Mouse (Mus musculus) kidney, adult 2 months (tissue): ENCODE data around the gene Ptprm. TPM values are rescaled to one million over a fixed set of nuclear protein-coding genes. Genes with fewer than 3 reads are reported as not detected.

Experiments
- DNase-seq: peaks from one replicate; pipeline ENCODE4 v3.0.0; 2021
- H3K27ac ChIP-seq: fragments of 200-500 bp; 2 replicates; pipeline ENCODE4 v1.5.1; 2012; ENCODE audit warnings: low read depth, low read length, control low read depth, inconsistent platforms; ENCODE audit not compliant: insufficient read depth
- H3K27me3 ChIP-seq: fragments of 200-500 bp; replicated peaks from 2 replicates; pipeline ENCODE4 v1.6.1; 2012; ENCODE audit warnings: mild to moderate bottlenecking, moderate library complexity, low read length, inconsistent platforms; ENCODE audit not compliant: control insufficient read depth, insufficient read depth
- H3K36me3 ChIP-seq: fragments of 200-500 bp; 2 replicates; pipeline ENCODE4 v1.6.1; 2012; ENCODE audit warnings: mild to moderate bottlenecking, moderate library complexity, low read length, inconsistent platforms; ENCODE audit not compliant: control insufficient read depth, insufficient read depth
- H3K4me1 ChIP-seq: fragments of 200-500 bp; 2 replicates; pipeline ENCODE4 v1.6.1; 2011; ENCODE audit warnings: low read length; ENCODE audit not compliant: control insufficient read depth, insufficient read depth
- H3K4me3 ChIP-seq: fragments of 200-500 bp; 2 replicates; pipeline ENCODE4 v1.5.1; 2011; ENCODE audit warnings: mild to moderate bottlenecking, low read depth, low read length, control low read depth; ENCODE audit not compliant: insufficient read depth
- CTCF ChIP-seq: fragments of 200-500 bp; conservative IDR thresholded peaks from 2 replicates; pipeline ENCODE4 v1.5.1; 2011; ENCODE audit warnings: low read depth, mild to moderate bottlenecking, control low read depth, low read length, moderate library complexity, mixed read lengths; ENCODE audit not compliant: insufficient read depth, insufficient read length
- POLR2A ChIP-seq: fragments of 200-500 bp; IDR thresholded peaks from one replicate; pipeline ENCODE4 v1.6.1; 2011; ENCODE audit warnings: low read depth, low read length, control low read depth
- WGBS: fragments of 180-500 bp; shearing (Covaris S2); methylation state at CpG from one replicate; pipeline ENCODE4 v1.1.7; 2018; 5-methylcytosine and 5-hydroxymethylcytosine counted together
- polyA plus RNA-seq: library from polyadenylated mRNA; depleted of rRNA; stranded (reverse); fragments of >200 nt; gene quantifications from 2 replicates; pipeline ENCODE4 v1.2.3, GENCODE M21; 2012

The Ptprm gene
- polyA plus RNA-seq, 1 experiment, result 9.6 TPM

GRCm38 (mm10) chr17:66959815-66960214 is 394.4 kb downstream of the Ptprm start:
- DNase-seq, result no peak
- TF ChIP-seq CTCF, result no peak
- TF ChIP-seq POLR2A, result no peak
- WGBS, result 97% methylated on average over 2 of the region's 2 CpGs
- no peak overlapping the region for H3K4me3 ChIP-seq
- no peaks in the 10 kb centered on the region for H3K27me3 ChIP-seq
- H3K4me1 ChIP-seq, result no peaks in the 10 kb centered on the region
- no peaks in the 10 kb centered on the region for H3K36me3 ChIP-seq
- no peak overlapping the region for H3K27ac ChIP-seq

- no peak for DNase-seq
- H3K36me3 ChIP-seq, result no peaks in the 10 kb centered on the region
- H3K4me3 ChIP-seq, result no peak overlapping the region
- TF ChIP-seq POLR2A (no peak), CTCF (no peak)
- no peaks in the 10 kb centered on the region for H3K4me1 ChIP-seq
- WGBS, result 75% methylated on average over 2 of the region's 2 CpGs
- H3K27ac ChIP-seq, result no peak overlapping the region
- no peaks in the 10 kb centered on the region for H3K27me3 ChIP-seq
Measured at GRCm38 (mm10) chr17:66958766-66959165, 395.5 kb downstream of the Ptprm start.

- TF ChIP-seq POLR2A (no peak), CTCF (no peak)
- H3K4me3 ChIP-seq, result no peak overlapping the region
- DNase-seq, result no peak
- no peaks in the 10 kb centered on the region for H3K4me1 ChIP-seq
- H3K36me3 ChIP-seq, result no peaks in the 10 kb centered on the region
- WGBS, result 82% methylated on average over 4 of the region's 4 CpGs
- no peak overlapping the region for H3K27ac ChIP-seq
- H3K27me3 ChIP-seq, result no peaks in the 10 kb centered on the region
Measured at GRCm38 (mm10) chr17:66944498-66944897, 409.8 kb downstream of the Ptprm start.

GRCm38 (mm10) chr17:66943539-66943938 is 410.7 kb downstream of the Ptprm start:
- Histone ChIP-seq H3K4me1 (no peaks in the 10 kb centered on the region), H3K36me3 (no peaks in the 10 kb centered on the region), H3K27ac (no peak overlapping the region), H3K27me3 (no peaks in the 10 kb centered on the region), H3K4me3 (no peak overlapping the region)
- no peak for DNase-seq
- 89% methylated on average over 9 of the region's 9 CpGs for WGBS
- TF ChIP-seq POLR2A (no peak), CTCF (no peak)

- no peak overlapping the region for H3K27ac ChIP-seq
- no peak overlapping the region for H3K4me3 ChIP-seq
- DNase-seq, result no peak
- WGBS, result 87% methylated on average over 5 of the region's 5 CpGs
- H3K36me3 ChIP-seq, result no peaks in the 10 kb centered on the region
- H3K4me1 ChIP-seq, result no peaks in the 10 kb centered on the region
- no peaks in the 10 kb centered on the region for H3K27me3 ChIP-seq
- TF ChIP-seq POLR2A (no peak), CTCF (no peak)
Measured at GRCm38 (mm10) chr17:66925611-66926010, 428.6 kb downstream of the Ptprm start.

- Histone ChIP-seq H3K27ac (no peak overlapping the region), H3K27me3 (no peaks in the 10 kb centered on the region; the same call in 1 of the 2 replicates), H3K36me3 (no peaks in the 10 kb centered on the region), H3K4me1 (no peaks in the 10 kb centered on the region), H3K4me3 (no peak overlapping the region)
- TF ChIP-seq POLR2A (no peak), CTCF (no peak)
- no peak for DNase-seq
- WGBS, result 93% methylated on average over 6 of the region's 6 CpGs
Measured at GRCm38 (mm10) chr17:66914696-66915095, 439.6 kb downstream of the Ptprm start.

GRCm38 (mm10) chr17:66912533-66912932 is 441.7 kb downstream of the Ptprm start:
- no peak for TF ChIP-seq CTCF
- no peak for TF ChIP-seq POLR2A
- H3K4me3 ChIP-seq, result no peak overlapping the region
- no peaks in the 10 kb centered on the region for H3K36me3 ChIP-seq
- no peaks in the 10 kb centered on the region for H3K4me1 ChIP-seq
- H3K27me3 ChIP-seq, result no peaks in the 10 kb centered on the region; the same call in 1 of the 2 replicates
- DNase-seq, result no peak
- no peak overlapping the region for H3K27ac ChIP-seq
- 96% methylated on average over 6 of the region's 6 CpGs for WGBS
